Mouse (Mus musculus) layer of hippocampus, adult 18-20 months (tissue): Measurements from ENCODE around the gene Rnf227. TPM values are rescaled to one million over a fixed set of nuclear protein-coding genes. Genes with fewer than 3 reads are reported as not detected.

Experiments
- total RNA-seq, 2 experiments: library from RNA; stranded (reverse); gene quantifications; 2 replicates each; pipeline ENCODE4 v1.2.3; 2021

Gene Rnf227
- total RNA-seq, 2 experiments from 2014 or later, result 124 to 132 TPM

Other genes starting within 250 kb of the Rnf227 start
- 100 to 1,000 TPM in 1 of 2 experiments, 10 to 100 TPM in 1; 92.9 to 115 TPM for gene Per1, start 245.2 kb upstream of the Rnf227 start, total RNA-seq
- 1 to 10 TPM; 1.1 to 1.6 TPM for gene Hes7, start 220.1 kb upstream of the Rnf227 start, total RNA-seq
- 1 to 10 TPM; 1.3 to 1.6 TPM for gene 9130213A22Rik, start 217.9 kb upstream of the Rnf227 start, total RNA-seq
- 1 to 10 TPM; 8.6 to 9.1 TPM for gene Aloxe3, start 214.6 kb upstream of the Rnf227 start, total RNA-seq
- gene Alox12b, start 183.5 kb upstream of the Rnf227 start, total RNA-seq, result 10 to 100 TPM; 10.7 to 18.4 TPM
- gene Alox8, start 142.6 kb upstream of the Rnf227 start, total RNA-seq, result 10 to 100 TPM in 1 of 2 experiments, 1 to 10 TPM in 1; 8.6 to 10.1 TPM
- gene Gucy2e, start 103.4 kb upstream of the Rnf227 start, total RNA-seq, result 1 to 10 TPM; 1.5 to 1.6 TPM
- 10 to 100 TPM; 13.5 to 14.1 TPM for gene Cntrob, start 16.7 kb upstream of the Rnf227 start, total RNA-seq
- 10 to 100 TPM; 51.4 to 59.8 TPM for gene Trappc1, start 16.5 kb upstream of the Rnf227 start, total RNA-seq
- 10 to 100 TPM; 21.0 to 25.8 TPM for gene Kcnab3, start 14.2 kb upstream of the Rnf227 start, total RNA-seq
- gene Chd3, start 28.9 kb downstream of the Rnf227 start, total RNA-seq, result 100 to 1,000 TPM; 531 to 556 TPM
- 100 to 1,000 TPM; 107 to 123 TPM for gene Naa38, start 55.0 kb downstream of the Rnf227 start, total RNA-seq
- gene Cyb5d1, start 55.2 kb downstream of the Rnf227 start, total RNA-seq, result 10 to 100 TPM; 47.8 to 51.2 TPM
- 1 to 10 TPM; 2.5 to 2.7 TPM for gene Tmem88, start 57.8 kb downstream of the Rnf227 start, total RNA-seq
- gene Kdm6b, start 73.2 kb downstream of the Rnf227 start, total RNA-seq, result 10 to 100 TPM; 35.7 to 39.3 TPM
- 1 to 10 TPM; 3.9 to 4.3 TPM for gene Dnah2, start 208.6 kb downstream of the Rnf227 start, total RNA-seq
- gene Efnb3, start 219.7 kb downstream of the Rnf227 start, total RNA-seq, result 100 to 1,000 TPM; 126 to 137 TPM
- 10 to 100 TPM; 14.3 to 14.8 TPM for gene Wrap53, start 239.8 kb downstream of the Rnf227 start, total RNA-seq
- 10 to 100 TPM; 25.5 to 26.9 TPM for gene Trp53, start 239.9 kb downstream of the Rnf227 start, total RNA-seq